Comparison of ENCODE assay signal across 8 mouse cellular contexts in the genomic region with DNA sequence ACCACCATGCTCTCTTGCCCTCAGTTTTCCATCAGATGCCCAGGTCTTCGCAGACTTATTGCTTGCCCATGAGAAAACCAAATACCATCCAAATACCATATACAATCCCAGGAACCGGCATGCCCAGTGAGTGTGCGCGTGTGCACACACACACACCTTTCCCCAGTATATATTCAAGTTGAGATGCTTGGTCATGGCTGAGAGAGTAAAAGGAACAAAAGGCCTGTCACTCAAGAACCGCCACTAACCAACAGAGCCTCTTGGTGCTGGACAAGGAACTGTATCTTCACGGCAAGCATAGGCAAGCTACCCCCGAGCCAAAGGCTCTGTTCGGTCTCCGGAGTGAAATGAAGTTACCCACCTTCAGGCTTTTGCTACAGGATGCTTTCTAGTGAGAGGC. TPM values are rescaled to one million over a fixed set of nuclear protein-coding genes. Genes with fewer than 3 reads are reported as not detected.
A peak's percentile ranks its signal among the peaks of the same experiment; 100 is the strongest.
DNase-seq lines count a peak whose midpoint lies in the region; ATAC-seq and TF ChIP-seq lines count a peak whose summit lies in the region.

No protein-coding gene starts in this region.

- no peak for TF ChIP-seq POLR2A in olfactory bulb, adult 2 months (IDR thresholded peaks at IDR 0.05; ENCODE audit: insufficient read depth, low read depth, low read length)
- no peak for TF ChIP-seq POLR2A in kidney, adult 2 months (IDR thresholded peaks at IDR 0.05; ENCODE audit: low read depth, low read length)

- H3K4me3 ChIP-seq in lung, postnatal 0 days (ENCODE audit: low read depth, low read length), result no peak overlapping the region
- H3K4me3 ChIP-seq in embryonic facial prominence, embryonic 15.5 days (replicated peaks), result peak overlapping the region; percentile 73
- no peak overlapping the region for H3K4me3 ChIP-seq in intestine, postnatal 0 days (ENCODE audit: low read depth, low read length)
- peak overlapping the region; percentile 19; the same call in 1 of the 2 replicates for H3K4me3 ChIP-seq in olfactory bulb, adult 2 months (ENCODE audit: insufficient read depth, low read depth, low read length)
- H3K4me3 ChIP-seq in kidney, adult 2 months (ENCODE audit: insufficient read depth, low read depth, low read length), result no peak overlapping the region

- ATAC-seq in lung, postnatal 0 days, result no peak
- no peak for ATAC-seq in embryonic facial prominence, embryonic 15.5 days (ENCODE audit: insufficient number of reproducible peaks, low FRiP score, low TSS enrichment, low read depth)
- no peak for ATAC-seq in intestine, postnatal 0 days

- TF ChIP-seq EP300 in lung, postnatal 0 days (IDR thresholded peaks at IDR 0.05), result no peak

- H3K9me3 ChIP-seq in lung, postnatal 0 days (ENCODE audit: low read length), result no peaks in the 10 kb centered on the region
- H3K9me3 ChIP-seq in embryonic facial prominence, embryonic 15.5 days (replicated peaks), result no peaks in the 10 kb centered on the region
- H3K9me3 ChIP-seq in intestine, postnatal 0 days (ENCODE audit: control insufficient read depth), result no peaks in the 10 kb centered on the region

- no peaks in the 10 kb centered on the region for H3K27me3 ChIP-seq in lung, postnatal 0 days (replicated peaks; ENCODE audit: insufficient read depth, low read length)
- H3K27me3 ChIP-seq in embryonic facial prominence, embryonic 15.5 days, result no peaks in the 10 kb centered on the region
- H3K27me3 ChIP-seq in intestine, postnatal 0 days (replicated peaks; ENCODE audit: control insufficient read depth, insufficient read depth, low read length), result no peaks in the 10 kb centered on the region
- no peaks in the 10 kb centered on the region for H3K27me3 ChIP-seq in kidney, adult 2 months (replicated peaks; ENCODE audit: control insufficient read depth, insufficient read depth, low read length)

- H3K27ac ChIP-seq in lung, postnatal 0 days (ENCODE audit: low read length), result no peak overlapping the region
- no peak overlapping the region for H3K27ac ChIP-seq in embryonic facial prominence, embryonic 15.5 days (replicated peaks)
- H3K27ac ChIP-seq in intestine, postnatal 0 days (ENCODE audit: low read depth, low read length), result no peak overlapping the region
- no peak overlapping the region for H3K27ac ChIP-seq in olfactory bulb, adult 2 months (ENCODE audit: insufficient read depth, low read depth, low read length)
- no peak overlapping the region for H3K27ac ChIP-seq in kidney, adult 2 months (ENCODE audit: insufficient read depth, low read depth, low read length)

- no peak for DNase-seq in lung, postnatal 0 days (ENCODE audit: low spot score)
- DNase-seq in lung, postnatal 14 days, result no peak
- no peak for DNase-seq in thymus, postnatal 0 days (ENCODE audit: low spot score)
- DNase-seq in kidney, adult 2 months, result no peak
- no peak for DNase-seq in kidney, postnatal 36 days

- 79% methylated on average over 9 of the region's 9 CpGs for WGBS in lung, postnatal 0 days
- WGBS in embryonic facial prominence, embryonic 15.5 days, result 68% methylated on average over 9 of the region's 9 CpGs
- WGBS in intestine, postnatal 0 days, result 90% methylated on average over 9 of the region's 9 CpGs
- 66% methylated on average over 9 of the region's 9 CpGs for WGBS in olfactory bulb, adult 2 months
- WGBS in kidney, adult 2 months, result 74% methylated on average over 9 of the region's 9 CpGs

- TF ChIP-seq CTCF in lung, postnatal 0 days (IDR thresholded peaks at IDR 0.05), result no peak
- TF ChIP-seq CTCF in intestine, postnatal 0 days (IDR thresholded peaks at IDR 0.05; ENCODE audit: low read depth), result no peak
- TF ChIP-seq CTCF in olfactory bulb, adult 2 months (IDR thresholded peaks at IDR 0.05; ENCODE audit: insufficient read depth, low read depth, low read length), result no peak
- TF ChIP-seq CTCF in kidney, adult 2 months (conservative IDR thresholded peaks at IDR 0.05; ENCODE audit: insufficient read depth, insufficient read length, low read depth, low read length), result no peak

- peak overlapping the region; percentile 88; the same call in 1 of the 2 replicates for H3K4me2 ChIP-seq in lung, postnatal 0 days (replicated peaks; ENCODE audit: low read depth, low read length)
- H3K4me2 ChIP-seq in embryonic facial prominence, embryonic 15.5 days (replicated peaks), result peak overlapping the region; percentile 61
- H3K4me2 ChIP-seq in intestine, postnatal 0 days (replicated peaks; ENCODE audit: low read depth), result peak overlapping the region; percentile 87; the same call in 1 of the 2 replicates

- peaks cover 8% of the 10 kb centered on the region; the same call in 1 of the 2 replicates for H3K36me3 ChIP-seq in lung, postnatal 0 days (ENCODE audit: insufficient read depth, low read length)
- H3K36me3 ChIP-seq in embryonic facial prominence, embryonic 15.5 days, result peaks cover 18% of the 10 kb centered on the region
- H3K36me3 ChIP-seq in intestine, postnatal 0 days (ENCODE audit: control insufficient read depth, insufficient read depth), result peaks cover 10% of the 10 kb centered on the region; the same call in 1 of the 2 replicates
- H3K36me3 ChIP-seq in kidney, adult 2 months (ENCODE audit: control insufficient read depth, insufficient read depth, low read length), result no peaks in the 10 kb centered on the region

- no peak overlapping the region for H3K9ac ChIP-seq in lung, postnatal 0 days (replicated peaks; ENCODE audit: low read depth)
- no peak overlapping the region for H3K9ac ChIP-seq in embryonic facial prominence, embryonic 15.5 days
- 0 out of 2 replicates have a peak overlapping the region, but pooled peaks have one; percentile 76 for H3K9ac ChIP-seq in intestine, postnatal 0 days (ENCODE audit: low read depth, low read length)

- H3K4me1 ChIP-seq in lung, postnatal 0 days (ENCODE audit: insufficient read depth, low read depth, low read length), result peaks cover 12% of the 10 kb centered on the region
- H3K4me1 ChIP-seq in embryonic facial prominence, embryonic 15.5 days, result peaks cover 42% of the 10 kb centered on the region
- peaks cover 5% of the 10 kb centered on the region; the same call in 1 of the 2 replicates for H3K4me1 ChIP-seq in intestine, postnatal 0 days (replicated peaks; ENCODE audit: control insufficient read depth, insufficient read depth, low read length)
- H3K4me1 ChIP-seq in olfactory bulb, adult 2 months (ENCODE audit: control insufficient read depth, insufficient read depth, low read length), result peaks cover 28% of the 10 kb centered on the region
- H3K4me1 ChIP-seq in kidney, adult 2 months (ENCODE audit: control insufficient read depth, insufficient read depth, low read length), result peaks cover 14% of the 10 kb centered on the region

RNA-seq across cellular contexts. Expression of a gene that starts 1.9 kb away (rescaled TPM):
- 0.86 and 1.3 TPM in 2 replicates for polyA plus RNA-seq in lung, postnatal 0 days (2015; fragmentation: Nextera tagmentation; extraction: Ambion mirVana)
- 1.7 and 2.0 TPM in 2 replicates for polyA plus RNA-seq in embryonic facial prominence, embryonic 15.5 days (2015; fragmentation: Nextera tagmentation; extraction: Ambion mirVana)
- polyA plus RNA-seq in intestine, postnatal 0 days (2015; fragmentation: Nextera tagmentation; extraction: Ambion mirVana), result 0.43 and 0.63 TPM in 2 replicates
- polyA plus RNA-seq in olfactory bulb, adult 2 months (2012; ENCODE audit: insufficient read depth, insufficient read length, low replicate concordance, missing spikeins), result not detected in 2 replicates
- polyA plus RNA-seq in thymus, postnatal 0 days (2015; fragmentation: Nextera tagmentation; extraction: Ambion mirVana), result 2.5 and 2.6 TPM in 2 replicates
- 9.2 and 10.6 TPM in 2 replicates for polyA plus RNA-seq in kidney, adult 2 months (2012; rRNA removed)

RNA-seq across cellular contexts. Expression of a gene that starts 23.8 kb away (rescaled TPM):
- 12.7 and 13.2 TPM in 2 replicates for polyA plus RNA-seq in lung, postnatal 0 days (2015; fragmentation: Nextera tagmentation; extraction: Ambion mirVana)
- polyA plus RNA-seq in embryonic facial prominence, embryonic 15.5 days (2015; fragmentation: Nextera tagmentation; extraction: Ambion mirVana), result 18.0 and 20.7 TPM in 2 replicates
- polyA plus RNA-seq in intestine, postnatal 0 days (2015; fragmentation: Nextera tagmentation; extraction: Ambion mirVana), result 8.5 and 9.8 TPM in 2 replicates
- not detected in 2 replicates for polyA plus RNA-seq in olfactory bulb, adult 2 months (2012; ENCODE audit: insufficient read depth, insufficient read length, low replicate concordance, missing spikeins)
- polyA plus RNA-seq in thymus, postnatal 0 days (2015; fragmentation: Nextera tagmentation; extraction: Ambion mirVana), result 17.7 and 18.5 TPM in 2 replicates
- 7.1 and 8.5 TPM in 2 replicates for polyA plus RNA-seq in kidney, adult 2 months (2012; rRNA removed)

RNA-seq across cellular contexts. Expression of a gene that starts 33.1 kb away (rescaled TPM):
- polyA plus RNA-seq in lung, postnatal 0 days (2015; fragmentation: Nextera tagmentation; extraction: Ambion mirVana), result not detected in 2 replicates
- 0.95 TPM in 1 of 2 replicates, not detected in the other for polyA plus RNA-seq in embryonic facial prominence, embryonic 15.5 days (2015; fragmentation: Nextera tagmentation; extraction: Ambion mirVana)
- not detected in 2 replicates for polyA plus RNA-seq in intestine, postnatal 0 days (2015; fragmentation: Nextera tagmentation; extraction: Ambion mirVana)
- not detected in 2 replicates for polyA plus RNA-seq in olfactory bulb, adult 2 months (2012; ENCODE audit: insufficient read depth, insufficient read length, low replicate concordance, missing spikeins)
- 0.44 TPM in 1 of 2 replicates, not detected in the other for polyA plus RNA-seq in thymus, postnatal 0 days (2015; fragmentation: Nextera tagmentation; extraction: Ambion mirVana)
- not detected in 2 replicates for polyA plus RNA-seq in kidney, adult 2 months (2012; rRNA removed)

RNA-seq across cellular contexts. Expression of a gene that starts 39.4 kb away (rescaled TPM):
- 350 and 419 TPM in 2 replicates for polyA plus RNA-seq in lung, postnatal 0 days (2015; fragmentation: Nextera tagmentation; extraction: Ambion mirVana)
- polyA plus RNA-seq in embryonic facial prominence, embryonic 15.5 days (2015; fragmentation: Nextera tagmentation; extraction: Ambion mirVana), result 440 and 475 TPM in 2 replicates
- polyA plus RNA-seq in intestine, postnatal 0 days (2015; fragmentation: Nextera tagmentation; extraction: Ambion mirVana), result 391 and 439 TPM in 2 replicates
- polyA plus RNA-seq in olfactory bulb, adult 2 months (2012; ENCODE audit: insufficient read depth, insufficient read length, low replicate concordance, missing spikeins), result not detected in 2 replicates
- polyA plus RNA-seq in thymus, postnatal 0 days (2015; fragmentation: Nextera tagmentation; extraction: Ambion mirVana), result 711 and 747 TPM in 2 replicates
- 397 and 399 TPM in 2 replicates for polyA plus RNA-seq in kidney, adult 2 months (2012; rRNA removed)

RNA-seq across cellular contexts. Expression of a gene that starts 39.6 kb away (rescaled TPM):
- polyA plus RNA-seq in lung, postnatal 0 days (2015; fragmentation: Nextera tagmentation; extraction: Ambion mirVana), result 464 and 478 TPM in 2 replicates
- polyA plus RNA-seq in embryonic facial prominence, embryonic 15.5 days (2015; fragmentation: Nextera tagmentation; extraction: Ambion mirVana), result 567 and 575 TPM in 2 replicates
- 538 and 555 TPM in 2 replicates for polyA plus RNA-seq in intestine, postnatal 0 days (2015; fragmentation: Nextera tagmentation; extraction: Ambion mirVana)
- 695 TPM in 1 of 2 replicates, not detected in the other for polyA plus RNA-seq in olfactory bulb, adult 2 months (2012; ENCODE audit: insufficient read depth, insufficient read length, low replicate concordance, missing spikeins)
- 766 and 768 TPM in 2 replicates for polyA plus RNA-seq in thymus, postnatal 0 days (2015; fragmentation: Nextera tagmentation; extraction: Ambion mirVana)
- 118 and 181 TPM in 2 replicates for polyA plus RNA-seq in kidney, adult 2 months (2012; rRNA removed)

Comparison
In these comparisons a context has a peak if more than half of its experiments do, and no peak if none do; other contexts are left out.
1. H3K4me3 ChIP-seq: peak in embryonic facial prominence, embryonic 15.5 days (single experiment) and olfactory bulb, adult 2 months (single experiment); none in lung, postnatal 0 days (single experiment), intestine, postnatal 0 days (single experiment) and kidney, adult 2 months (single experiment).
2. Peak in every context shown above with its lines, with median percentiles within 50 percentile points of each other: H3K4me2 ChIP-seq.